Mouse (Mus musculus) forebrain, postnatal 0 days (tissue): ENCODE measurements at regions not wholly inside any gene's neighbourhood (a gene's known extent, or its start where the extent isn't known, plus 50 kb on each side); places are given as distances from the start of the nearest gene placed in this dataset.

Experiments used
- ATAC-seq: fragments of 200-750 bp; cut with Nextera tagmentation; 2 replicates; pipeline ENCODE4 v1.8.0; 2017; ENCODE audit warnings: mild to moderate bottlenecking, moderate library complexity
- DNase-seq: peaks from one replicate; pipeline ENCODE4 v3.0.0-alpha.2; 2015
- H3K27ac ChIP-seq: fragments of 300-500 bp; sonication (generic); 2 replicates; pipeline ENCODE4 v1.5.1; 2014; ENCODE audit warnings: low read depth, mild to moderate bottlenecking, antibody characterized with exemption, low read length, moderate library complexity, mixed read lengths
- H3K27me3 ChIP-seq: fragments of 300-500 bp; sonication (generic); 2 replicates; pipeline ENCODE4 v1.6.1; 2014; ENCODE audit warnings: mild to moderate bottlenecking, low read length, mixed read lengths; ENCODE audit not compliant: insufficient read depth
- H3K36me3 ChIP-seq: fragments of 300-500 bp; sonication (generic); 2 replicates; pipeline ENCODE4 v1.6.1; 2014; ENCODE audit warnings: mild to moderate bottlenecking, moderate library complexity; ENCODE audit not compliant: insufficient read depth
- H3K4me1 ChIP-seq: fragments of 300-500 bp; sonication (generic); 2 replicates; pipeline ENCODE4 v1.6.1; 2014; ENCODE audit warnings: antibody characterized with exemption; ENCODE audit not compliant: insufficient read depth
- H3K4me2 ChIP-seq: fragments of 300-500 bp; sonication (generic); 2 replicates; pipeline ENCODE4 v1.6.1; 2014; ENCODE audit warnings: low read depth, mild to moderate bottlenecking, moderate library complexity
- H3K4me3 ChIP-seq: fragments of 300-500 bp; sonication (generic); 2 replicates; pipeline ENCODE4 v1.5.1; 2014; ENCODE audit warnings: low read depth, low read length, mixed read lengths
- H3K9ac ChIP-seq: fragments of 300-500 bp; sonication (generic); 2 replicates; pipeline ENCODE4 v1.6.1; 2014; ENCODE audit warnings: mild to moderate bottlenecking
- H3K9me3 ChIP-seq: fragments of 300-500 bp; sonication (generic); 2 replicates; pipeline ENCODE4 v1.6.1; 2016; ENCODE audit warnings: low read length
- CTCF ChIP-seq: sonication (generic); IDR thresholded peaks from 2 replicates; pipeline ENCODE4 v1.5.1; 2016; ENCODE audit warnings: antibody characterized with exemption, control low read depth, low read depth
- WGBS: fragments of 180-500 bp; shearing (Covaris S2); extraction: QIAGEN DNeasy Blood & Tissue Kit; methylation state at CpG from one replicate; pipeline ENCODE4 v1.1.7; 2014; 5-methylcytosine and 5-hydroxymethylcytosine counted together

DNA sequence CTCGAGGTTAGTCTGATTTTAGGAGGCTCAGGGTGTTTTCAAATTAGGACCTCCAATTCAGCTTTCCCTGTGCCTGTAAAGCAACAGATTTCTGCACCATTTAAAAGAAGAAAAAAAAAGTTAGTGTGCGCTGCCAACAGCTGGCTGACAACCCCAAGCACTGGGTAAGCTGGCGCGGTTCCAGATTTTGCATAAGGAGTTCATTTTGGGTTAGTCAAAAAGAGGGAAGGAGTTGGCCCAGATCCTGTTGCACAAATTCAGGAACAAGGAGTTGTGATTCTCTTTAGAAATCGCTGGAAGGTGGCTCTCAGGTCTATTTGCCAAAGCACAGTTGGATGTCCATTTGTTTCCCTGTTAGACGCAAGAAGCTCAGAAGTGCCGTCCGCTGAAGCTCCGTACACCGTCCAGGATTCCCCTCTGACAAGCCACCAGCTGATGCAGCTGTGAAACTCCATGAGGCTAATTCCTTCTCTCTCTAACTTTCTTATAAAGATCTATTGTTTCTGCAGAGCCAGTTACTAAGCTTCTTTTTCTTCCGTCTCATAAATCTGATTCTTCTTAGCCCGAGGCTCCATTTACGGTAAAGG lies 184.6 kb downstream of the Cand1 start:
- TF ChIP-seq CTCF: no peak
- Histone ChIP-seq H3K9ac (no peak overlapping the region), H3K27ac (no peak overlapping the region), H3K27me3 (no peaks in the 10 kb centered on the region), H3K4me3 (no peak overlapping the region), H3K9me3 (no peaks in the 10 kb centered on the region), H3K4me2 (no peak overlapping the region), H3K4me1 (peaks cover 5% of the 10 kb centered on the region; the same call in 1 of the 2 replicates), H3K36me3 (no peaks in the 10 kb centered on the region)
- ATAC-seq (peak; percentile 78), DNase-seq (peak; percentile 87)
- 21% methylated on average over 13 of the region's 13 CpGs for WGBS

DNA sequence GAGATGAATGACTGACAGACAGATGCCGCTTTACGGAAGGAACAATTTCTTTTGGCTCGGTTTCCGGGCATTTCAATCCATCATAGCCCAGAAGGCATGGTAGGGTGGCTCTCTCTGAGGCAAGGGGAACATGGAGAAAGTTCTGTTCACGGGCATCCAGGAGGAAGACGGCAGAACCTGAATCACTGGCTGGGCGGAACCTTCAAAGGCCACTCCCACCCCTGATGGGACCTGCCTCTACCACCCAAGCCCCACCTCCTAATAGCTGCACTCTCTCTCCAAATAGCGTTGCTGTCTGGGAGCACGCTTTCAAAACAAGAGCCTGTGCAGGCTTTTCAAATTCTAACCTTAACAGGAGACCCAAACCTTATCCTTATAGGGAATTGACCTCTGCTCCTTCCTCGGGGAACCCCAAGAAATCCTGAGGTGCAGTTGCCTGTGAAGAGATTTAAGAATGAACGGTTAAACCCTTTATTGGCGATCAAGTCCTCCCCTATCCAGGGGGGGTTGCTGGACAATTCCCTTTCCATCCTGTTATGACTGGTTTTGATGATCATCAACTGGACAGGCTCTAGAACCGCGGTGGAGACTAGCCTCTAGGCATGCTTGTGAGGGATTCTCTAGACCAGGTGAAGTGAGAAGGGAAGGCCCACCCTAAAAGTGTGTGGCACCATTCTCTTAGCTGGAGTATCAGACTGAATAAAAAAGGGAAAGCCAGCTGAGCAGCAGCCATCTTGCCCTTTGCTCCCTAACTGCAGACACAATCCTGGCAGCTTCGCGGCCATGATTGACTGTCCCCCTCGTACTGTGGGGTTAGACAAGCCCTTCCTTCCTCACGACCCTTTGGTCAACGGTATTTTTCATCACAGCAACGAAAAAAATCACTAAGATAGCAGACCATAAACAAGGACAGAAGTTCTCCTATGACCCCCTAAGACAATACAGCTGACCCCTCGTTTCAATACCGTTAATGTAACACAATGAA lies 184.5 kb upstream of the Dyrk2 start:
- Histone ChIP-seq H3K9ac (no peak overlapping the region), H3K4me1 (peaks cover 5% of the 10 kb centered on the region; the same call in 1 of the 2 replicates), H3K9me3 (no peaks in the 10 kb centered on the region), H3K36me3 (no peaks in the 10 kb centered on the region), H3K27me3 (no peaks in the 10 kb centered on the region), H3K4me2 (no peak overlapping the region), H3K4me3 (no peak overlapping the region), H3K27ac (no peak overlapping the region)
- TF ChIP-seq CTCF: no peak
- ATAC-seq (no peak), DNase-seq (no peak)
- 66% methylated on average over 22 of the region's 22 CpGs for WGBS

DNA sequence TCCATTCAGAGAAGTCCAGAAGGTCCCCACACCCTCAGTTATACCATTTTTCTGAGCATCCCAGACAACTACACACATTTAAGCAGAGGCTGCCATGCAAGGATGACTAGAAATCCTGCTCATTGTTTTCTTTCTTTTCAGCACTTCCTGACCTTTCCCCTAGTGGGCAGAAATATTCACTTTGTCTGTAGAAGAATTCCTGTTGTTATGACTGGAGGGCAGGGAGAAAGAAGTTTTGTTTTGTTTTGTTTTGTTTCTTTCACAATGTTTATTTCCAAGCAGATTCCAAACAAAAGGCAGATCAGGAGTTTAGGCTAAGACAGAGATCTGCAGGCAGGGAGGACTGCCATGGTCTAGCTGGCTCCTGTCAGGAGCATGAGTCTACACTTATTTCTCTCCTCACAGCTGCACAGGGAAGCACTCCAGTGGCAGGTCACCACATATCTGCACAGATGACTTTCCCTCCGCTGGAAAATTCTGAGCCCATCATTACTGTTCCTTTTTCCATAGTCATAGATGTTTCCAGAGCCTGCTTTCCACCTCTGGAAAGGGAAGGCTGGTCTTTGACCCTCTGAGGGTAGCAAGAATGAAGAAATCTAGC lies 182.5 kb upstream of the Dyrk2 start:
- Histone ChIP-seq H3K36me3 (no peaks in the 10 kb centered on the region), H3K9ac (no peak overlapping the region), H3K4me2 (no peak overlapping the region), H3K27ac (no peak overlapping the region), H3K27me3 (no peaks in the 10 kb centered on the region), H3K4me3 (no peak overlapping the region), H3K4me1 (peaks cover 5% of the 10 kb centered on the region; the same call in 1 of the 2 replicates), H3K9me3 (no peaks in the 10 kb centered on the region)
- DNase-seq (no peak), ATAC-seq (no peak)
- TF ChIP-seq CTCF: no peak; the same call in 1 of the 2 replicates
- WGBS: 93% methylated on average over 1 of the region's 1 CpGs

DNA sequence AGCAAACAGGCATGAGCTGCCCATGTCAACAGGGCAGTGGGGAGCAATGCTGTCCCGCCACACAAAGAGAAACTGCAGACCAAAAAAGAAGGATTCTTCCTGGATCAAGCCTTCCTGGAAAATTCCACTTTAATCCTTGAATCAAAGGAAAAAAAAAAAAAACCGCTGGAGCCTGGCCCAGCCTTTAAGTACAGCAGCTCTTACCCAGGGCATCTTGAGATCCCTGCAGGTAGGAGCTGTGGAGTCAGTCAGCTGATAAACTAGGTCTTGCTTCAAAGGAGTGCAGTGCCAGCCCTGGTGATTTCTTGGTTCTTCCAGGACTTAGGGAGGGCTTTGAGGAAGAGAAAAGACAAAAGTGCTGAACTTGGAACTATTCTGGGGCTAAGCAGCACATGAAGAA lies 181.6 kb upstream of the Dyrk2 start:
- ATAC-seq (no peak), DNase-seq (no peak)
- no peaks in the 10 kb centered on the region for H3K36me3 ChIP-seq
- H3K9ac ChIP-seq: no peak overlapping the region
- WGBS: 30% methylated on average over 2 of the region's 2 CpGs
- no peaks in the 10 kb centered on the region for H3K27me3 ChIP-seq
- no peak for TF ChIP-seq CTCF
- H3K27ac ChIP-seq: no peak overlapping the region
- peaks cover 5% of the 10 kb centered on the region; the same call in 1 of the 2 replicates for H3K4me1 ChIP-seq
- H3K9me3 ChIP-seq: no peaks in the 10 kb centered on the region
- H3K4me2 ChIP-seq: no peak overlapping the region
- H3K4me3 ChIP-seq: no peak overlapping the region

DNA sequence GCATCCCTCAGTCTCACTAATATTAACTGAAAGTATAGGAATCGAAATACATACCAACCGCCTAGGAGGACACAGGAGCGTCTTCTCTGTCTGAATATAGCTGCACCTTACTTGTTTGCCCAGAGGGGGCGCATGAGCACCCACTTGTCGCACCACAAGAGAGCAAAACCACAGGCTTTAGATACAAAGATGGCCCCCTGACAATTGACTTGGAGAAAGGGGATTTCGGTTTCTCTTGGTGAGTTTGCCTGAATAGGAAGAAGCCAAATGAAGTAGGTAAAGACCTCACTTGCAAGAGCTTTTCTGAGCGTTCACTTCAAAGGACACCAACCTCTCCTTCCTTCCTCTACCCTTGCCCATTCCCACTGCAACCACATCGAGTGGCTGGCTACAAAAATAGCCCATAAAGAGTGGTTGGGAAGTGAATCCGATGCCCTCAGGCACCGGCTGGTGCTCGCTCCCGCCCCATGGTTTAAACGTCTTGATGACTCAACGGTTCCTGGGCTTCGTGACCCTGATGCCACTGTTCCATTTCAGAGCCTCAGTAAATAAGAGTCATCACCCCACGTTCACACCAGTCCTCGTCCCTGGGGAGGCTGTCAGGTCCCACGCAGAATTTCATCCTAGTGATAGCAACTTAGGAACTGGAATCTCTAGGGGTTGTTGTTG lies 180.1 kb upstream of the Dyrk2 start:
- 86% methylated on average over 18 of the region's 18 CpGs for WGBS
- ATAC-seq: no peak

DNA sequence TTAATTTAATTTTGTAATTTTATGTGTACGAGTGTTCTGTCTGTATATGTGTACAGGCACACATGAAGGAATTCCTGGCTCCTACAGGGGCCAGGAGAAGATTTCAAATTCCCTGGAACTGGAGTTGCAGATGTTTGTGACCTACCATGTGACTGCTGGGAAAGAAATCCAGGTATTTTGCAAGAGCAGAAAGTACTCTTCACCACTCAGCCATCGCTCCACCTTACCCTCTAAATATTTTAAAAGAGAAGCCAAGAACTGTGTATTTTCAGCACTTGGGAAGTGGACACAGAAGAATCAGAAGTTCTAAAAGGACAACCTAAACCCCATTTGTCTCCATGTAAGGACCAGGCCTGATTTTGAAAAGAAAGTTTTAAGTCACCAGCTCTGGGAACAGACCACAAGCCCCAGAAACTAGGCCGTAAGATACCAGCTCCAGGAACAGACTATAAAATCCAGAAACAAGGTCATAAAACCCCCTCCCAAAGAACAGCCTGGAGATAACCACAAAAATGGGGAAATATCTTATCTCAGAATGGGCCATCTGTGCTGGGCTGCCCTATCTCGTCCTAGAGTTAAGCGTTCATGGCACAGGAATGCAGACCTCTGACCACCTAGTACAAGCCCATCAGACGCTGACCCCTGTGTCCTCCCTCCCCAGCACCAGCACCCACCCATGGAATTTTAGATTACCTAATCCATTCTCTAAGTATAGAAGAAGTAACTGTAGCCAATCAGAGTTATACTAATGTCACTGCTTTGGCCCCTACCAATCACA lies 178.8 kb upstream of the Dyrk2 start:
- no peak for ATAC-seq
- no peaks in the 10 kb centered on the region for H3K9me3 ChIP-seq
- DNase-seq: no peak
- 92% methylated on average over 6 of the region's 6 CpGs for WGBS
- no peak overlapping the region for H3K27ac ChIP-seq
- no peaks in the 10 kb centered on the region for H3K27me3 ChIP-seq
- H3K4me2 ChIP-seq: no peak overlapping the region
- no peaks in the 10 kb centered on the region for H3K36me3 ChIP-seq
- no peaks in the 10 kb centered on the region for H3K4me1 ChIP-seq
- no peak overlapping the region for H3K4me3 ChIP-seq
- H3K9ac ChIP-seq: no peak overlapping the region
- no peak for TF ChIP-seq CTCF

More for the DNA sequence above, 180.1 kb upstream of the Dyrk2 start:
- no peaks in the 10 kb centered on the region for H3K36me3 ChIP-seq
- no peak overlapping the region for H3K4me3 ChIP-seq
- peak; percentile 41 for TF ChIP-seq CTCF
- H3K27ac ChIP-seq: no peak overlapping the region
- DNase-seq: no peak
- H3K27me3 ChIP-seq: no peaks in the 10 kb centered on the region
- peaks cover 5% of the 10 kb centered on the region; the same call in 1 of the 2 replicates for H3K4me1 ChIP-seq
- H3K9me3 ChIP-seq: no peaks in the 10 kb centered on the region
- no peak overlapping the region for H3K4me2 ChIP-seq
- H3K9ac ChIP-seq: no peak overlapping the region
